Mouse (Mus musculus) ES-E14 (cell line): ENCODE measurements at regions not wholly inside any gene's neighbourhood (a gene's known extent, or its start where the extent isn't known, plus 50 kb on each side); places are given as distances from the start of the nearest gene placed in this dataset.

Source experiments
- CHD2 ChIP-seq: IDR thresholded peaks from 2 replicates; pipeline ENCODE4 v1.6.1; 2014; ENCODE audit warnings: mild to moderate bottlenecking, low read depth, low read length, inconsistent platforms
- HCFC1 ChIP-seq: IDR thresholded peaks from 2 replicates; pipeline ENCODE4 v1.6.1; 2012; ENCODE audit warnings: low read length, inconsistent platforms, borderline replicate concordance; ENCODE audit not compliant: insufficient read depth
- ZC3H11A ChIP-seq: IDR thresholded peaks from 2 replicates; pipeline ENCODE4 v1.6.1; 2012; ENCODE audit warnings: low read depth, mild to moderate bottlenecking, inconsistent platforms, low read length, borderline replicate concordance

DNA sequence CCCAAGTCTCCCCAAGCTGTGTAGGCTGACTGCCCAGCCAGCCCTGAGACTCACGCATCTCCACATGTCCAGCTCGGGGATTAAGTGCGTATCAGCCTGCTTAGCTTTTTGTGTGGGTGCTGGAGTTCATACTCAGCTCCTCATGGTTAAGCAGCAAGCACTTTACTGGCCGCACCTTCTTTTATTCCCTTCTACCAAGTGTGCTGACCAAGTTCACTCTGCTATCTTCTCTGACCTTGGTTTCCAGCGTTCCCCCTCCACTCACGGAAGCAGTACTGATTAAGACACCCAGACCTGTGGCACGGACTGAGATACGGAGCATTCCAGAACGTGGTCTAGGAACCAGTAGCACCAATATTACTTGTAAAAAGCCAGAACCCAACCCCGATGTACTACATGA lies 67.6 kb upstream of the Gadl1 start:
- TF ChIP-seq HCFC1 (no peak), ZC3H11A (no peak), CHD2 (no peak)
